Mouse (Mus musculus) E14TG2a.4 (cell line): Measurements from ENCODE around the gene Hexim2.

Experiments
- CTCF ChIP-seq: conservative IDR thresholded peaks from 2 replicates; pipeline ENCODE4 v1.5.1; 2014; ENCODE audit warnings: low read length
- NANOG ChIP-seq: IDR thresholded peaks from 2 replicates; pipeline ENCODE4 v1.6.1; 2014; ENCODE audit warnings: borderline replicate concordance, low read length, mixed read lengths

DNA sequence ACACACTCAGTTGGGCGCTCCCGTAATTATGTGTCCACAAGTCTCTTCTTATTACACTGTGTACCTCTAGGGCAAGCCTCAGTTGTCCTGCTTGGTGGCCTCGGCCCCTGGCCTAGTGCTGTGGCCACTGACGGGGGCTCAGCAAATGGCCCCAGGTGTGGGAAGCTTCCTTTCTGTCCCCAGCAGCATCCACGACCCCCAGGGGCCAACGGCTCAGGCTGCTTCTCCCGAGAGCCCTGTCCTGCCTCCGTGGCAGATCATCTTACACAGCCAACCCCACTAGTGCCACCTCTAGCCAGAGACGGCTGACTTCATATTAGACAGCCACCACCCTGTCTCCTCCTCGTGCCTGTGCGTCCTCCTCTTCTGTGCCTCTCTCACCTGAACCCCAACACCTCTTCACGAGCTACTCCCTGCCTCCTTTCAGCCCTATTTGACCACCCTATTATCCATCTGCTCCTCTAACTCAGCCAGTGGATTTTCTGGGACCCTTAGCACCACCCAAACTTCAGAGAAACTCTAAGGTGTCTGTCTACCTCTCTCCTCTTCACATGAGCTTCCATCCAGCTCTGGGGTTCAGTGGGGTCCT is 32.8 kb upstream of the Hexim2 start:
- TF ChIP-seq CTCF (no peak), NANOG (no peak)
